Mouse (Mus musculus): ENCODE results near the gene Klhl40.

DNA sequence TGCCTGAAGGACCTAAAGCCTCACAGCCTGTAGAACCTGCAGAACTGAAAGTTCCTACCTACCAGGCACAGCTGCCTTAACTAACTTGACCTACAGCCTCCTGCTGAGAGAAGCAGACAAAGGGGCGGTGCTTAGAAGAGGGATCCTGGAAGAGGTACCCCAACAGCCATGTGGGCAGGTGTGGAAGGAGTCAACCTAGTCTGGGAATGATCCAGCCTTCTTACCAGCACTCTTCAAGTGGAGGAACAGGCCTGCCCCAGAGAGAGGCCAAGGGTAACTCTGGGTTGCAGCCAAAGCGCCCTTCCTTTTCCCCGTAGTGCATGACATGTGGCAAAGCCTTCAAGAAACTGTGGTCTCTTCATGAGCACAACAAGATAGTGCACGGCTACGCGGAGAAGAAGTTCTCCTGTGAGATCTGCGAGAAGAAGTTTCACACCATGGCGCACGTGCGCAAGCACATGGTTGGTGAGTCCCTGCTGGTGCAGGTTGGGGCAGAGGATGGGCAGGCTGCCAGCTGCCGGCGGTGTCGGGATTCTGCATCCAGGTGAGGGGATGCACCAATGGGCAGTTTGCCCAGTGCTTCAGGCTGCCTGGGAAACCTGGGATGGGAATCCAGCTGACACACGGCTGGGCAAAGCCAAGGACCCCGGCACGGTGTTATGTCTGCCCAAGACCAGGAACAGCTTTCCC is 12.1 kb upstream of the Klhl40 start:
- no peak for TF ChIP-seq CTCF (IDR thresholded peaks at IDR 0.05; ENCODE audit: low read depth)
- no peak for TF ChIP-seq EP300 (IDR thresholded peaks at IDR 0.05; ENCODE audit: low read depth)

Data from heart, postnatal 0 days (tissue).